Mouse (Mus musculus) heart, postnatal 0 days (tissue): ENCODE data around the gene Rcor2. TPM values are rescaled to one million over a fixed set of nuclear protein-coding genes. Genes with fewer than 3 reads are reported as not detected.

Source experiments
- ATAC-seq: fragments of 200-750 bp; cut with Nextera tagmentation; 2 replicates; pipeline ENCODE4 v1.8.0; 2017; ENCODE audit warnings: low read depth, moderate number of reproducible peaks, moderate library complexity; ENCODE audit not compliant: insufficient read depth
- DNase-seq: peaks from one replicate; pipeline ENCODE4 v3.0.0-alpha.2; 2016; ENCODE audit warnings: low spot score
- H3K27ac ChIP-seq: fragments of 300-500 bp; sonication (generic); 2 replicates; pipeline ENCODE4 v1.5.1; 2014; ENCODE audit warnings: low read depth, mild to moderate bottlenecking
- H3K27me3 ChIP-seq: fragments of 300-500 bp; sonication (generic); 2 replicates; pipeline ENCODE4 v1.6.1; 2014; ENCODE audit warnings: low read length, mixed read lengths; ENCODE audit not compliant: control insufficient read depth, insufficient read depth
- H3K36me3 ChIP-seq: fragments of 300-500 bp; sonication (generic); replicated peaks from 2 replicates; pipeline ENCODE4 v1.6.1; 2014; ENCODE audit warnings: low read length, mixed read lengths; ENCODE audit not compliant: control insufficient read depth, insufficient read depth
- H3K4me1 ChIP-seq: fragments of 300-500 bp; sonication (generic); 2 replicates; pipeline ENCODE4 v1.6.1; 2014; ENCODE audit warnings: antibody characterized with exemption; ENCODE audit not compliant: control insufficient read depth, insufficient read depth
- H3K4me2 ChIP-seq: fragments of 300-500 bp; sonication (generic); 2 replicates; pipeline ENCODE4 v1.6.1; 2014; ENCODE audit warnings: low read depth, mild to moderate bottlenecking, low read length, moderate library complexity
- H3K4me3 ChIP-seq: fragments of 300-500 bp; sonication (generic); 2 replicates; pipeline ENCODE4 v1.5.1; 2014; ENCODE audit warnings: low read depth, low read length
- H3K9ac ChIP-seq: fragments of 300-500 bp; sonication (generic); replicated peaks from 2 replicates; pipeline ENCODE4 v1.6.1; 2014; ENCODE audit warnings: low read depth, low read length, mixed read lengths
- H3K9me3 ChIP-seq: fragments of 300-500 bp; sonication (generic); replicated peaks from 2 replicates; pipeline ENCODE4 v1.6.1; 2016; ENCODE audit warnings: low read length; ENCODE audit not compliant: control insufficient read depth
- CTCF ChIP-seq: IDR thresholded peaks from 2 replicates; pipeline ENCODE4 v1.5.1; 2016; ENCODE audit warnings: antibody characterized with exemption, control low read depth, low read depth
- EP300 ChIP-seq: IDR thresholded peaks from 2 replicates; pipeline ENCODE4 v1.6.1; 2016; ENCODE audit warnings: antibody characterized with exemption, low read depth
- WGBS: fragments of 180-500 bp; shearing (Covaris S2); extraction: QIAGEN DNeasy Blood & Tissue Kit; methylation state at CpG from one replicate; pipeline ENCODE4 v1.1.7; 2014; 5-methylcytosine and 5-hydroxymethylcytosine counted together
- polyA plus RNA-seq: library from polyadenylated mRNA; unstranded; fragments of >200 nt; fragmentation: Nextera tagmentation; extraction: Ambion mirVana; gene quantifications from 2 replicates; pipeline ENCODE4 v1.2.1, GENCODE M21; 2015
- total RNA-seq: library from RNA; depleted of rRNA; stranded (reverse); fragments of >200 nt; gene quantifications from 2 replicates; pipeline ENCODE4 v1.2.3, GENCODE M21; 2014; ENCODE audit warnings: low replicate concordance; rRNA removed

The Rcor2 gene
- total RNA-seq = 18.5 and 40.0 TPM in 2 replicates
- 8.5 and 9.7 TPM in 2 replicates for polyA plus RNA-seq

DNA sequence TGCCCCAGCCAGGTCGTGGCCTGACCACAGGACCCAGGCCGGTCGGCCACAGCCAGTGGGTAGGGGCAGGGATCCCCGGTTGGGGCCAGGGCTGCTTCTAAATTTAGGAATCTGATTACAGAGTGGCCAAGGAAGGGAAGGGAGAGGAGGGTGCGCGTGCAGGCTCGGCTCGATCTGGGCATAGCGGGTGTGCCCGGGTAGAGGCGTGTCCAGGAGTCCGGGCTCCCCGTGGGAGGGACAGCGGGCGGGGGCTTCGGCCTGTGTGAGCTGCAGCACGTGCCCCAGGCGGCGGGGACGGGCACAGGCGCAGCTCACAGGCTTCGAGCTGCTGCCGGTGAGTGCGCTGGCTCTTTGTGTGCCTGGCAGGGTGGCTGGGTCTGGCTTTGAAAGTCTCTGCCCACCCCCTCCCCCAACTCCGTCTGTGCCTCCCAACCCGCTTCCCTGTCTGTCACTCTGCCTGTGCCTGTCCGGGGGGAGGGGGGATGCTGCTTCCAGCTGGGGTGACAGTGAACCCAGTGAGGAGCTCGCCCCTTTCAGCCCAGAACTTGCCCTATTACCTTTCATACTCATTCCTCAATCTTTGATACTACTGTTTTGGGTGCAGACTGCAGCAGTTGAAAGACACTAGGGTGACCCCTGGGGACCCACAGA lies at the start of gene Rcor2:
Gene Rcor2 (plus strand): TSS at position 235 of the 651 bp plus-strand sequence.
- H3K36me3 ChIP-seq = peaks cover 18% of the 10 kb centered on the region
- DNase-seq (peak; percentile 88), ATAC-seq (peak; percentile 76)
- WGBS = 5% methylated on average over 26 of the region's 28 CpGs
- TF ChIP-seq CTCF (no peak), EP300 (peak; percentile 26; the same call in 1 of the 2 replicates)
- no peaks in the 10 kb centered on the region for H3K27me3 ChIP-seq
- H3K4me1 ChIP-seq = peaks cover 42% of the 10 kb centered on the region
- H3K27ac ChIP-seq = peak within 1 kb of the TSS; percentile 93
- peak within 1 kb of the TSS; percentile 64 for H3K9ac ChIP-seq
- no peaks in the 10 kb centered on the region for H3K9me3 ChIP-seq
- peak within 1 kb of the TSS; percentile 95 for H3K4me2 ChIP-seq
- H3K4me3 ChIP-seq = peak within 1 kb of the TSS; percentile 69

DNA sequence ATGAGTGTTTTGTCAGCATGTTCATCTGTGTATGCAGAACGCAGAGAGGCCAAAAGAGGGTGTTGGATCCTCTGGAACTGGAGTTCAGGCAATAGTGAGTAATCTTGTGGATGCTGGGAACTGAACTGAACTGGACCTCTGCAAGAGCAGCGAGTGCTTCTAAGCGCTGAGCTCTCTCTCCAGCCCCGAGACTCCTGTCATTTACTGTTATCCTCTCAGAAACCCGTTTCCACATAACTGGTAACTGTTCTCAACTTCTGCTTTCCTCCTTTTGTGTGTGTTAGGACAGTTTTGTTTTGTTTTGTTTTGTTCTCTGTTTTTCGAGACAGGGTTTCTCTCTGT lies 49.2 kb upstream of the Rcor2 start:
- WGBS = 12% methylated on average over 6 of the region's 6 CpGs
- no peak overlapping the region for H3K9ac ChIP-seq

GRCm38 (mm10) chr19:7218753-7219152 lies 48.4 kb upstream of the Rcor2 start:
- H3K36me3 ChIP-seq = peaks cover 22% of the 10 kb centered on the region
- no peak overlapping the region for H3K4me3 ChIP-seq
- no peak for TF ChIP-seq CTCF
- no peak for TF ChIP-seq EP300
- peaks cover 20% of the 10 kb centered on the region for H3K4me1 ChIP-seq
- no peaks in the 10 kb centered on the region for H3K27me3 ChIP-seq
- H3K9me3 ChIP-seq = no peaks in the 10 kb centered on the region
- H3K4me2 ChIP-seq = no peak overlapping the region
- ATAC-seq = no peak
- DNase-seq = no peak
- no peak overlapping the region for H3K9ac ChIP-seq
- WGBS = 95% methylated on average over 5 of the region's 5 CpGs
- no peak overlapping the region for H3K27ac ChIP-seq

More for the DNA sequence above, 49.2 kb upstream of the Rcor2 start:
- H3K4me3 ChIP-seq = peak overlapping the region; percentile 91
- TF ChIP-seq EP300 (no peak), CTCF (no peak)
- no peak overlapping the region for H3K27ac ChIP-seq
- ATAC-seq (no peak), DNase-seq (no peak)
- peaks cover 20% of the 10 kb centered on the region for H3K4me1 ChIP-seq
- H3K36me3 ChIP-seq = peaks cover 30% of the 10 kb centered on the region
- H3K9me3 ChIP-seq = no peaks in the 10 kb centered on the region
- no peaks in the 10 kb centered on the region for H3K27me3 ChIP-seq
- H3K4me2 ChIP-seq = peak overlapping the region; percentile 34

DNA sequence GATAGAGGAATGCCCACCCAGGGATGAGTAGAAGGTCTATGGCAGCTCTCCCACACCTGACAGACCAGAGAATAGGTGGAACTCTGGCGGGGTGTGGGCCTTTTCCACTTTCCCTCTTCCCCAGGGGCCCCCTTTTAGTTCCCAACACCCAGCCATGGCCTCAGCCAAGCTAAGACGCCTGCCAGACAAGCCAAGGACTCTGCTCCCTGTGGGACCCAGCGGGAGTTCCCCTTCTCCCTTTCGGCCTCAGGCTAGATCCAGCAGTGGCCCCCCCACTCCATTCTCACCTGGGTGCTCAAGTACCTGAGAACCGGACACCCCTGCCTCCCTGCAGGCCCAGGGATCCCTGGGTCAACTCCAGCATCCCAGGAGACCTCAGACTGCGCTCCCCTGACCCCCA lies 44.9 kb upstream of the Rcor2 start:
- Histone ChIP-seq H3K27ac (no peak overlapping the region), H3K36me3 (peaks cover 18% of the 10 kb centered on the region), H3K4me1 (no peaks in the 10 kb centered on the region), H3K9ac (no peak overlapping the region), H3K4me3 (no peak overlapping the region), H3K27me3 (no peaks in the 10 kb centered on the region), H3K4me2 (no peak overlapping the region), H3K9me3 (no peaks in the 10 kb centered on the region)
- TF ChIP-seq CTCF (no peak), EP300 (no peak)
- DNase-seq (no peak), ATAC-seq (no peak)
- WGBS = 81% methylated on average over 6 of the region's 6 CpGs

- ATAC-seq (peak; percentile 83), DNase-seq (no peak)
- peaks cover 31% of the 10 kb centered on the region for H3K36me3 ChIP-seq
- H3K9ac ChIP-seq = no peak overlapping the region
- H3K4me3 ChIP-seq = no peak overlapping the region
- no peaks in the 10 kb centered on the region for H3K27me3 ChIP-seq
- H3K4me1 ChIP-seq = no peaks in the 10 kb centered on the region
- TF ChIP-seq CTCF = peak; percentile 30
- no peak for TF ChIP-seq EP300
- no peak overlapping the region for H3K27ac ChIP-seq
- H3K9me3 ChIP-seq = no peaks in the 10 kb centered on the region
- no peak overlapping the region for H3K4me2 ChIP-seq
Observed at GRCm38 (mm10) chr19:7223488-7223887, 43.6 kb upstream of the Rcor2 start.

- no peaks in the 10 kb centered on the region for H3K4me1 ChIP-seq
- peaks cover 37% of the 10 kb centered on the region for H3K36me3 ChIP-seq
- no peak overlapping the region for H3K4me2 ChIP-seq
- H3K9ac ChIP-seq = no peak overlapping the region
- no peak for DNase-seq
- no peak overlapping the region for H3K4me3 ChIP-seq
- TF ChIP-seq EP300 (no peak), CTCF (no peak)
- H3K27ac ChIP-seq = no peak overlapping the region
- 93% methylated on average over 3 of the region's 3 CpGs for WGBS
- no peak for ATAC-seq
- H3K27me3 ChIP-seq = no peaks in the 10 kb centered on the region
- no peaks in the 10 kb centered on the region for H3K9me3 ChIP-seq
Observed at GRCm38 (mm10) chr19:7224253-7224652, 42.9 kb upstream of the Rcor2 start.
